Mouse (Mus musculus): Measurements from ENCODE around the gene Usp2.

The Usp2 gene

DNA sequence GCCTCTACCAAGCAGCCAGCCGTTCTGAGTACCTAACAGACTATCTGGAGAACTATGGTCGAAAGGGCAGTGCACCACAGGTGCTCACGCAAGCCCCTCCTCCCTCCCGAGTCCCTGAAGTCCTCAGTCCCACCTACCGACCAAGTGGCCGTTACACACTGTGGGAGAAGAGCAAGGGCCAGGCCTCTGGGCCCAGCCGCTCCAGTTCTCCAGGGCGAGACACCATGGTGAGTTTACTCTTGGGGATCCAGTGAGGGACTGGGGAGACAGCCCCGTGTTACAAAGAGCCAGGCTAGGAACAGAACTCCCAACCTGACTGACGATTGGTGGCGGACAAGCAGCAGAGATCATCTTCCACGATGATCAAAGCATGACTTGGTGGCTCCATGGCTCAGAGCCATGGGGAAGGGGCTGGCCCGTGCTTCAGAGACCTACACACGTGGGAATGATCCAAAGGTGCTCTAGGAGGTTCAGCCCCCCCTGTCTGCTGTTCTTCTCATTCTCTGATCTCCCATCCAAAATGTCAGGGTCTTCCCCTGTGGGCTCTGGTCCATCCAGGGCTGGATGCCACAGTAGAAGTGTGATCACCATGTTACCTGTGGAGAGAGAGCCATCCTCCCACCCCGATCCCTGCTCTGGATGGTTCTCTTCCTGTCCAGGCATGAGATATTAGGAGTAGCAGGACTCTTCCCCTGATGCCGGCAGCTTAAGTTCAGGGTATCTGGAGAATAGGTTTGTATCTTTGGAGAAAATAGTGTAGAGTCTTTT lies 9.4 kb downstream of the Usp2 start:
- no peak for DNase-seq (ENCODE audit: low spot score)

DNA sequence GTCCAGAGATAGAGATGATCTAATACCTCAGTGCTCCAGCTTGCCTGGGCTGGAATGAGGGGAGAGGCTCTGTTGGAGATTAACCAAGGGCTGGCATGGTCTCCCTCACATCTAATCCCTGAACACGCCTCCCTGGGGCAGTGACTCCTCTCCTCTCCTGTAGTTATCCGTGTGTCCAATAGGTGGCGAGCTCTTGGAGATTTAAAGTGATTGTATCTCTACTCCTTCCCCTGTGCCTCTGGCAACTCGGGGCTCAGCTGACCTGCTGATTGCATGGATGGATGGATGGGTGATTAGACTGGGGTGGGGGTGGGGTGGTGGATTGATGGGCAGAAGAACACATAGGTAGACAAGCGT lies 9.9 kb downstream of the Usp2 start:
- peak; percentile 75 for DNase-seq (ENCODE audit: low spot score)

DNA sequence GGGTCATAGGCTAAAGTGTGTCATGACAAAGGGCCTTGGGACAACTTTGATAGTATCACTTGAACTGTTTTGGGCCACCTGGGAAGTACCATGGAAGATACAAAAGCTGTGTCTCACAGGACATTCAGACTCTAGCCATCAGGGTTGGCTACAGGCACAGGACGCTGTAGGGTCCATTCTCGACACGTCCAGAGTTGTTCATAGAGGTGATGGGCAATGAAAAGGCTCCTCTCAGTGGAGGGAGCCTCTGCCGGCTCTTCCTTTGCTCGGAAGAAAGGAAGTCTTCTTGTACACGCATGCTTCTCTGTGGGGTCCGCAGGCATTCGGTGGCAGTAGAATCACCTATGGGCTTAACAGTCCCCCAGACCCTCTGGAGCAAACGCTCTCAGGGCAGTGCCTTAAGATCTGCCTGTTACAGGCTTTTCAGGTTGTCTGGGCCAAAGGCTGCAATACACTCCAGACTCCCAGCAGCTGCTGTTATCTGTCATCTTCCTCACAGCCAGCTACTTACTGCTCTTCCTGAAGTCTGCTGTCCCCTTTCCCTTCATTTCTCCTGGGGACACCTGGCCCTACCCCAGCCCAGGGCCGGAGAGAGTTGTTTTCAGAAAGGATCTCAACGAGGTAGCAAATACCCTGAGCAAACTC lies 10.6 kb downstream of the Usp2 start:
- DNase-seq (ENCODE audit: low spot score), result no peak

DNA sequence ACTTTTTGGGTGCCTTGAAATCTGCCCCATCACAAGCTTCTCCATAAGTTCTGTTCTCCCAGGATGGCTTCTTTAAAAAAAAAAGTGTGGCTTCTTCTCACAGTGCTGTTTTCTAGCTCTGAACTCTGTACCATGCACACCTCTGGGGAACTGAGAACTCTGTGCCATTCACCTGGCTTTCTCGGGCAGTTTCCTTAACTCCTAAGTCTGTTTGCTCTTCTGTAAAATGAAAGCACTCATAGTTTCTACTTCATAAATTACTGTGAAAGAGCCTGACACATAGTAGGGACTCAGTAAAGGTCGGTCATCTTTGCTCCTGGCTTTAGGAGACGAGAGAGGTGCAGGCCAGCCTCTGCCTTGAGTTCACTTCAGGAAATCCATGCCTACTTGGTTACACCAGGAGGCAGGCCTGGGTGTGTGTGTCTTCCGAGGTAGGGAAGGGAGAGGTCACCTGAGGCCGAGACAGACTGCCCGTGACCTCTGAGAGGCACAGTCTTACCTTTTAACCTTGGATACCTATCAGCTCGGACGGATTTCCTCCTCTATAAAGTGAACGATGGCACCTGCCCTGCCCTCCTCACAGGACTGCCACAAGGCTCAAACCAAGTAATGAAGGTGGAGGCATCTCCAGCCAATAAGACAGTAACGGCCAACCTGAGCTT lies 11.4 kb downstream of the Usp2 start:
- no peak for DNase-seq (ENCODE audit: low spot score)

DNA sequence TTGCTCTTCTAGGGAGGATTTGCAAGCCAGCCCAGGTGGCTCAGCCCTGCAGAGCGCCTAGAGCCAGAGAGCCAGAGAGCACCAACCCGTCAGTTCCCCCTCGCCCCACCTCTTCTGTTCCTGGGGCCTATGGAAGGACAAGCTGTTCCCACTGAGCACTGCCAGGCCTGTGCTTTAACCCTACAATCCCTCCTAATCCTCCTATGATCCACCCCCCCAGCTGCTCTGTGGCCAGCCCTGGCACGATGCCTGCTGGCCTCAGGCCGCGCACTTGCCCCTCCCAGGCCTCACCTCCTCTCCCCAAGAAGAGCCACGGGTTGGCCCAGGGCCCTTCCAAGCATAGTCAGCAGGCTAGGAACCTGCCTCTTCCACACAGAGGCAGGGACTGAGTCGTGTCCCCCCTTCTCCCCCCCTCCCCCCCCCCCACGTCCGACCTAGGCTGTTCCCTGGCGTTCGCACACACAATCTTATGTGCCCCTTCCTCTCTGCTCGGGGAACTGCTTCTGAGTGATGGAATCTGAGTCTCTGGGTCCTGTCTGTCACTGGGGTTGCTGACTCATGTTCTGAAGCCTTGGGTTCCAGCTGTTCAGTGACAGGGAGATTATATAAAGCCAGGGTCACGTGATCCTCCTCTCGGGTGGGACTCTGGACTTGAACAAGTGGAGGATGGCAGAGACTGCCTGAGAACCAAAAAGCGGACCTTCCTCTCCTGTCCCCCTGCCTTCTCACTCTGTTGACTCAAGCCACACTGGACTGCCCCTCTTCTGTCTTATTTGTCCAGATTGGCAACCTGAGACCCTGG lies 12.3 kb downstream of the Usp2 start:
- DNase-seq (ENCODE audit: low spot score), result peak; percentile 29

DNA sequence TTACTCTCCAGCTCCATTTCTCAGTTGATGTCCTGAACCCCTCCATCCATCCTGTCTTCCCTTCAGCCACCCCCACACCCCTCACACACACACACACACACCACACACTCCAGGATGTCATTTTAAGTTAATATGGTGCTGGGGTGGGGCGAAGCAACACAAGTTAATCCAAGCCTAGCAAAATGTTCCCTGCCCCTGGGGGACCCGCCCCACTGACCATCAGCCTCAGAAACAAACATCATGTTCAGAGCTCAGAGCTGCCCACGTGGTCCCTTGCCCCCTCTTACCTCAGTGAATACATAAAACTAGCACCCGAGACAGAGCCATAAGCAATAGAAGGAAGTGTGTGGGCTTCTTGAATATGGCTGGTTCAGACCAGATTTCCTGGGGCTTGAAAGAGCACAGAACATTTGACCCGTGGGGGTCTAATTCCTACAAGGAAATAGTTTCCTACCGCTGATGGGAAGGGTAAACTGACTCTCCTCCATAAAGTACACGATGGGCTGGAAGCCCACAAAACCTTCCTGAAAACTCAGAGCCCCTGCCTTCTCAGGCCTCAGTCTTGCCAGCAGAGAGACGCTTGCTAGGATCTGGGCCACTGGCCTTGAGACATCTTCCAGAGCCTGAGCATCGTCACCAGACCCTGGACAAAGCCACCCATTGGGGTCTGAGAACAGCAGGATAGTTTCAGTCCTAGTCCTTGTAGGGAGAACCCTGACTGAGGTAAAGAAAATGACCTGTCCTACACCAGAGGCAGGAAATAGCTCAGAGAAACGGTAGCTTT lies 13.4 kb downstream of the Usp2 start:
- no peak for DNase-seq (ENCODE audit: low spot score)

DNA sequence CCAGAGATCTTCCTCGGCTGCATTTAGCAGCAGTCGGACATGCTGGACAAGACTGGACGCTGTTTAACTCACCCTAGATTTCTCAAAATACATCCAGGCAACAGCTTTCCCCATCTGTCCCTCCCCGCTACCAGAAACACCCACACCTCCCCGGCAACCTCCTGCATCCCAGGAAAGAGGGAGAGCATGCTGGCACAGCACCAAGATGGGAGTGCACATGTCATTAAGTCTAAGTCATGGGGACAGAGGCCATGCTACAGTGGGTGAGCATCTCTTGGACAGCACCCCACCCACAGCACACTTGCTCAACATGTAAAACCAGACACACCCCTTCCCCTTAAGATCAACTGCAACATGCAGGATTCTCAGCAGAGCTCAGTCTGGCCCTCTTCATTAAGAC lies 14.1 kb downstream of the Usp2 start:
- DNase-seq (ENCODE audit: low spot score), result no peak

DNA sequence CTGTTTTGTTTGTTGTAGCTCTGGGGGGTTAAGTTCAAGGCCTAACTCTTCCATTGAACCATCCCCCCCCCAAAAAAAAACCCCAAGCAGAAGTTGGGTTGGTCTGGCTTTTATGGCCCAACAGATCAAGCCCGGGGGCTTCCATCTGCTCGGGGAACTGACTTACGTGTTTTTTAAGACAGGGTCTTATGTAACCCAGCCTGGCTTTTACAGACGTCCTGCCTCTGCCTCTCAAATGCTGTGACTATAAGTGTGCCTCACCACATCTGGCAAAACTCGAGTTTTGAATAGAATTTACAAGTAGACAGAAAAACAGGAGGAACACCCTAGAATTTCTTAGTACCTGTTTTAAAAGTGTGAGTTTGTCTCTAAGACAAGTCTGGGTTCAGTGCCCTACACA lies 14.8 kb downstream of the Usp2 start:
- DNase-seq (ENCODE audit: low spot score), result no peak

- no peak for DNase-seq (ENCODE audit: low spot score)
Measured at GRCm38 (mm10) chr9:44082266-44082665, 15.4 kb downstream of the Usp2 start.

- peak; percentile 69 for DNase-seq (ENCODE audit: low spot score)
Measured at GRCm38 (mm10) chr9:44083392-44084121, 16.7 kb downstream of the Usp2 start.

GRCm38 (mm10) chr9:44084236-44084635 lies 17.4 kb downstream of the Usp2 start:
- no peak for DNase-seq (ENCODE audit: low spot score)

- peak; percentile 93 for DNase-seq (ENCODE audit: low spot score)
Measured at GRCm38 (mm10) chr9:44084659-44085229, 17.9 kb downstream of the Usp2 start.

- no peak for DNase-seq (ENCODE audit: low spot score)
Measured at GRCm38 (mm10) chr9:44085276-44085675, 18.5 kb downstream of the Usp2 start.

DNA sequence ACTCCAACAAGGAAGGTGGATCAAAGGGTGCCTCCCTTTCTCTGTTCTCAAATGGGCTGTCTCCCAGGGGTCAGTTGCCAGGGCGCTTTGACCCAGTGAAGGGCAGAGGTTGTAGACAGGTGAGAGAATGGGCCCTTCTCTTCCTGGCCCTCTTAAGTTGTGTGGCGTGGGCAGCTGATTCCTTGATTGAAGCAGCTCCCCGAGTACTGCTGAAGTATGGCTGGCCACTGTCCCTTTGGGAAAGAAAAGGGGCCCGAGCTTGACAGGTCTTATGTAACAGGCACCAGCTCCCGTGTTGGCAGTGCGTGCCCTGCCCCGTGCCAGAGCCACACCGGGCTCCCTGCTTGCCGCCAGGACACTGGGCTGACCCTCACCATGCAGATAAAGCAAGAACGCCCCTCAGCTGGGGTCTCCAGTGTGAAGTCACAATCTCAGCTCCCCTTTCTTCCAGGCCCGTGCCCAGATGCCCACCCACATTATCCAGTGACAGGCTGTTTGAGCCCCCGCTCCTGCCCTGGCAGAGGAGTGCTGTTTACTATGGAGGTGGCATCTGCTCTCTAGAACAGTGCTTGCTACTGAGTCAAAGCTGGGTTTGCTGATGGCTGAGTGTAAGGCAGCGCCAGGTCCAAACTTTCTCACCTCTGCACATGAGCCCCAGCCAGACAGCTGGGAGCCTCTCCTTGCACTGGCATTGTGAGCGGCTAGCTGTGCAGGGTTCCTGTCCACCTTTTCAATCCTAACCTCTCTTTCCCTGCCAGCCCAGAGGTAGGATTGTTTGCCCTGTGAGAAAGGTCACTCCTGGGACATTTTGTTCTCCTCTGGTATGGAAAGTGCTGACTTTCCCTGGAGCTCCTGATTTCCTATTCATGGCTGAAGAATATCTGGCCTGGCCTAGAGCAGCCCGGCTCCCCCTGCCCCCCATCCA lies 19.2 kb downstream of the Usp2 start:
- no peak for DNase-seq (ENCODE audit: low spot score)

- DNase-seq (ENCODE audit: low spot score), result no peak
Measured at GRCm38 (mm10) chr9:44086960-44087359, 20.1 kb downstream of the Usp2 start.

- DNase-seq (ENCODE audit: low spot score), result no peak
Measured at GRCm38 (mm10) chr9:44087761-44088455, 21.1 kb downstream of the Usp2 start.

DNA sequence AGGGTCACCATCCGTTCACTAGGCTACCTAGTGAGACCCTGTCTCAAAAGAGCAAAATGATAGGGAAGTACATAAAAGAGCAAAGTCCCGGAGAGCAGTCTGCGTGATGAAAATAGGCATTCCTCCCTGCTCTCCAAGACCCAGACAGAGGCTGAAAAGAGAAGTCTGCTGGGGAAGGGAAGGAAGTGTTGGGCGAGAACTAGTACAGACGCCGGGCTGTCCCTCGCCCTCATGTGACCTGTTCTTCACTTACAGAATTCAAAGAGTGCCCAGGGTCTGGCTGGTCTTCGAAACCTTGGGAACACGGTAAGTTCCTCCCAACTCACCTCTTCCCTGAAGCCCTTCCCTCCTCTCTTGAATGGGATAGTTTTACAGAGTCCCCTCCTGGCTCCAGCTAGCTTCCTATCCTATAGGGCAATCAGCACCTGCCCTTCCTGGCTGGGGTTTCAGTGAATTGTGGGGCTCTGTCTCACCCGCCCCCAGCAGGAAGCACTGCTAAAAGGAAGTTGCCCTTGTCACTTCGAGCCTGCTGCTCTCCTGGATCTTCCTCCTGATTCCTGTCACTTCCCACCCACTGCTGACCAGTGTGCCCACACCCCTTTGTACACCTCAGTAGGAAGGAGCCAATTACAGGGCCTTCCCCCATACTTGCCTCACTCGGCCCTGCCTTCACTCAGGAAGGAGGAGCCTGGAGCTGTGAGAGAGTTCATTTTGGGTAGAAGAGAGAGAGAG lies 22.2 kb downstream of the Usp2 start:
- no peak for DNase-seq (ENCODE audit: low spot score)

All from yolk sac, embryonic 10.5 days (tissue).